Mouse (Mus musculus) G1E (cell line): ENCODE measurements at regions not wholly inside any gene's neighbourhood (a gene's known extent, or its start where the extent isn't known, plus 50 kb on each side); places are given as distances from the start of the nearest gene placed in this dataset.

Experiments used
- ATAC-seq: 2 replicates; pipeline ENCODE4 v1.8.0; 2016; ENCODE audit warnings: mild to moderate bottlenecking; ENCODE audit not compliant: insufficient number of reproducible peaks, poor library complexity, low FRiP score, severe bottlenecking; ENCODE audit errors: extremely low read depth
- DNase-seq: peaks from one replicate; pipeline ENCODE4 v3.0.0; 2012; ENCODE audit warnings: low spot score
- H3K27me3 ChIP-seq: 2 replicates; pipeline ENCODE4 v1.6.1; 2012; ENCODE audit warnings: mild to moderate bottlenecking, low read length, inconsistent platforms; ENCODE audit not compliant: insufficient read depth
- H3K36me3 ChIP-seq: replicated peaks from 2 replicates; pipeline ENCODE3; 2012; ENCODE audit warnings: mild to moderate bottlenecking, inconsistent platforms
- H3K4me1 ChIP-seq: 2 replicates; pipeline ENCODE4 v1.6.1; 2012; ENCODE audit warnings: low read depth, low read length, inconsistent platforms, mixed read lengths; ENCODE audit not compliant: insufficient read depth
- H3K4me3 ChIP-seq: 2 replicates; pipeline ENCODE4 v1.5.1; 2012; ENCODE audit warnings: low read depth, mild to moderate bottlenecking, inconsistent platforms, low read length, moderate library complexity, mixed read lengths
- H3K9me3 ChIP-seq: replicated peaks from 2 replicates; pipeline ENCODE4 v1.6.1; 2012; ENCODE audit warnings: inconsistent platforms
- CTCF ChIP-seq: IDR thresholded peaks from 2 replicates; pipeline ENCODE4 v1.5.1; 2012; ENCODE audit warnings: low read depth, low read length, inconsistent platforms, mixed read lengths
- GATA1 ChIP-seq: IDR thresholded peaks from 2 replicates; pipeline ENCODE4 v1.6.1; 2012; ENCODE audit warnings: borderline replicate concordance, low read length, inconsistent platforms, mixed read lengths
- GATA2 ChIP-seq: IDR thresholded peaks from 2 replicates; pipeline ENCODE4 v1.6.1; 2012; ENCODE audit warnings: low read depth, low read length, inconsistent platforms, borderline replicate concordance
- POLR2AphosphoS5 ChIP-seq: IDR thresholded peaks from 2 replicates; pipeline ENCODE4 v1.6.1; 2012; ENCODE audit warnings: low read depth, low read length, inconsistent platforms; ENCODE audit not compliant: insufficient replicate concordance
- TAL1 ChIP-seq: conservative IDR thresholded peaks from 2 replicates; pipeline ENCODE4 v1.6.1; 2012; ENCODE audit warnings: low read depth, low read length, inconsistent platforms, mixed read lengths

- DNase-seq (no peak), ATAC-seq (no peak)
- H3K4me1 ChIP-seq: no peaks in the 10 kb centered on the region
- H3K27me3 ChIP-seq: no peaks in the 10 kb centered on the region
- no peaks in the 10 kb centered on the region for H3K36me3 ChIP-seq
- TF ChIP-seq GATA1 (no peak), TAL1 (no peak), CTCF (no peak), GATA2 (no peak), POLR2AphosphoS5 (no peak)
- H3K4me3 ChIP-seq: no peak overlapping the region
- H3K9me3 ChIP-seq: peaks cover 62% of the 10 kb centered on the region
Observed at GRCm38 (mm10) chr8:116334101-116334500, 170.7 kb upstream of the Dynlrb2 start.

DNA sequence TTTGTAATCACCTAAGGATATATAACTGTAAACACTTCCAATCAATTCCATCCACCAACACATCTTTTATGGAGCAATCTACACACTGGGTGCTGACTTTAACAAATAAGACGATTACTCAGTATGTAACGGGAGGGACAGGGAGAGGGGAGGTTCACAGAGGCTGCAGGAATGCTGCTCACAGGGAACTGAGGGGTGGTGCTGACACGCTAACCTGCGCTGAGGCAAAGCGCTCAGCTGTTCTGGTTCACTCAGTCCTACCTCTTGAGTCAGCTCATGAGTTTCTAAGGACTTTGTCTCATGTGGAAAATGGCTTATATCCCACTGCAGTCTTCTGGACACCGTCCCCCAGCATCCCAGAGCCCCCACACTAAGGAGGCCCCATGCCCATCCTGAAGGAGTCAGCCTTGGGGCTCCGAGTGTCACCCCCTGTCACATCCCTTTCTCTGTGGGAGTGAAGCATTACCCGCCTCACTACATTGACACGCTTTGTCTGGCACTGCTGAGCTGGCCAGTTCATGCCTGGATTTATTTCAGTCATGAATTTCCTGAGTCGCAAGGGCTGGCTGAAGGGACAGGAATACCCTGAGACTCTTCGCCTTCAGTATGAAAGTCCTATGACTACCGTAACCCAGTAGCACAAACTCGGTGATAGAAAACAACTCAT is 184.6 kb upstream of the Dynlrb2 start:
- Histone ChIP-seq H3K27me3 (no peaks in the 10 kb centered on the region), H3K9me3 (peaks cover 72% of the 10 kb centered on the region), H3K4me1 (no peaks in the 10 kb centered on the region), H3K4me3 (no peak overlapping the region), H3K36me3 (no peaks in the 10 kb centered on the region)
- TF ChIP-seq CTCF (no peak), POLR2AphosphoS5 (no peak), GATA1 (no peak), GATA2 (no peak), TAL1 (no peak)
- no peak for DNase-seq
- no peak for ATAC-seq

GRCm38 (mm10) chr8:116315410-116315809 is 189.4 kb upstream of the Dynlrb2 start:
- TF ChIP-seq POLR2AphosphoS5: no peak
- TF ChIP-seq TAL1: no peak
- TF ChIP-seq GATA1: no peak
- no peak for TF ChIP-seq GATA2
- TF ChIP-seq CTCF: no peak
- Histone ChIP-seq H3K4me3 (no peak overlapping the region), H3K36me3 (no peaks in the 10 kb centered on the region), H3K9me3 (peaks cover 69% of the 10 kb centered on the region), H3K27me3 (no peaks in the 10 kb centered on the region), H3K4me1 (no peaks in the 10 kb centered on the region)
- DNase-seq: no peak
- ATAC-seq: no peak

GRCm38 (mm10) chr8:116314429-116315092 is 190.2 kb upstream of the Dynlrb2 start:
- Histone ChIP-seq H3K27me3 (no peaks in the 10 kb centered on the region), H3K9me3 (peaks cover 66% of the 10 kb centered on the region), H3K4me3 (no peak overlapping the region), H3K36me3 (no peaks in the 10 kb centered on the region), H3K4me1 (no peaks in the 10 kb centered on the region)
- no peak for ATAC-seq
- no peak for DNase-seq
- TF ChIP-seq POLR2AphosphoS5 (no peak), GATA2 (no peak), TAL1 (no peak), CTCF (no peak), GATA1 (no peak)

DNA sequence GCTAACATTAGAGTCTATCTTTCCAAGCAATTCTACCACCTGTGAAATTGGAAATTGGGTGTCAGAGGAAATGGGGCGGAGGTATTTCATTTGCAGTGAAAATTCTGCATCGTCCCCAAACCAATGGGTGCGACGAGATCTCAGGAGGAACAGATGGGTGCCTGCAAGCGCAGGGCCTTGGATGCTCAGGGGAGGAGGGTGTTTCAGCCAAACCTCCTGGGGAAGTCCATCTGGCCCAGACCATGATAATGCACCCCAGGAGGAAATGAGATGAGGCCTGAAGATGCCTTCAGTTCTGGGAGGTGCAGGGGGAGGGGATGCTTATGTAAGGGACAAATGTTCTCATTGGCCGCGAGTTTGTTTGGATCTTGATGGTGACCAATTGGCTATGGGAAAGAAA is 205.9 kb upstream of the Dynlrb2 start:
- H3K9me3 ChIP-seq: peaks cover 48% of the 10 kb centered on the region
- DNase-seq (no peak), ATAC-seq (no peak)
- no peak overlapping the region for H3K4me3 ChIP-seq
- no peaks in the 10 kb centered on the region for H3K4me1 ChIP-seq
- no peaks in the 10 kb centered on the region for H3K27me3 ChIP-seq
- H3K36me3 ChIP-seq: no peaks in the 10 kb centered on the region
- TF ChIP-seq TAL1 (no peak), GATA2 (no peak), GATA1 (no peak), CTCF (no peak), POLR2AphosphoS5 (no peak)

DNA sequence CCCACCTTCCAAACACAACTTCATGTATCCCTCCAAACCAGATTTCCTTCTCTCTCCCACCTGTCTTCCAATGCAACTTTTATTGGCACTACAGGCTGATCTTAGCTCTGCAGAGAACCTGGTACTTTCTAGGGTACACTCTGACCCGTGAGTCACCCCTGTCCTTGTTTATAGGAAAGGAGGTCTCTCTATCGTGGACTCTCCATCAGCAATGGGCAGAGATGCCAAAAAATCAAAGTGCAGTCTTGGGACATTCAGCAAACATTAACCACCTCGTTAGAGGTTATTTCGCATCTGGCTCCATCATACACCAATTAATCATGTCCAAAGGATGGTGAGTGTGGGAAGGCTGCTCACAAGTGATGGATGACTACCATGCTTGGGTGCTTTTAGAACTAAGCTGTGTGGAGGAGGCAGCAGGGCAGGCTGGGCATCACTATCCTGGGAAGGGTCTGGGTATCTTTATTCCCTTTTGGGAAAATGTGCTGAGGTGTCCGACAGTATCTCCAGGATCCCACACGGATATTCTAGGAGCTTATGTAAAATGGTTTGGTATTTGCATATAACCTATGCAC is 214.0 kb upstream of the Dynlrb2 start:
- no peak for TF ChIP-seq GATA1
- no peak for TF ChIP-seq POLR2AphosphoS5
- TF ChIP-seq GATA2: no peak
- TF ChIP-seq TAL1: no peak
- no peak for TF ChIP-seq CTCF
- Histone ChIP-seq H3K4me3 (no peak overlapping the region), H3K9me3 (peaks cover 43% of the 10 kb centered on the region), H3K27me3 (no peaks in the 10 kb centered on the region), H3K36me3 (no peaks in the 10 kb centered on the region), H3K4me1 (no peaks in the 10 kb centered on the region)
- DNase-seq: no peak
- ATAC-seq: no peak
